Mouse (Mus musculus): ENCODE measurements around the gene Pdcd5. TPM values are rescaled to one million over a fixed set of nuclear protein-coding genes. Genes with fewer than 3 reads are reported as not detected.

Gene Pdcd5
- 10 to 100 TPM in 24 of 26 experiments, 1 to 10 TPM in 2; 3.7 to 67.8 (median 37.7) TPM for total RNA-seq (2018; cell fraction: chromatin; rRNA removed)
- 100 to 1,000 TPM in 12 of 26 experiments, 10 to 100 TPM in 14; 66.2 to 137 (median 99.1) TPM for total RNA-seq (2018; cell fraction: cytosol; rRNA removed)
- 10 to 100 TPM in 24 of 26 experiments, 1 to 10 TPM in 2; 3.4 to 57.5 (median 30.3) TPM for total RNA-seq (2018; cell fraction: nucleus; rRNA removed)
- polyA plus RNA-seq (2018), result 78.5 to 143 TPM (median 121 TPM) in 3 replicates

GRCm38 (mm10) chr7:35647101-35647698 is at the start of gene Pdcd5:
Gene Pdcd5, minus strand, starts transcription at chr7:35647521.
- Histone ChIP-seq H3K27ac (no peak within 1 kb of the TSS), H3K36me3 (ENCODE audit: inconsistent target) (peaks cover 10% of the 10 kb centered on the region; the same call in 1 of the 2 replicates), H3K79me2 (ENCODE audit: inconsistent target) (no peaks in the 10 kb centered on the region), H3K4me3 (ENCODE audit: inconsistent target) (peak within 1 kb of the TSS; percentile 41)
- WGBS (ENCODE audit: missing documents), result under 1% methylated on average over 42 of the region's 64 CpGs

GRCm38 (mm10) chr7:35692641-35693040 is 45.3 kb upstream of the Pdcd5 start:
- H3K4me3 ChIP-seq (ENCODE audit: inconsistent target), result no peak overlapping the region
- WGBS (ENCODE audit: missing documents), result 91% methylated on average over 12 of the region's 12 CpGs
- no peak overlapping the region for H3K27ac ChIP-seq
- H3K36me3 ChIP-seq (ENCODE audit: inconsistent target), result no peaks in the 10 kb centered on the region
- H3K79me2 ChIP-seq (ENCODE audit: inconsistent target), result no peaks in the 10 kb centered on the region

GRCm38 (mm10) chr7:35692117-35692516 is 44.8 kb upstream of the Pdcd5 start:
- Histone ChIP-seq H3K36me3 (ENCODE audit: inconsistent target) (no peaks in the 10 kb centered on the region), H3K27ac (no peak overlapping the region), H3K79me2 (ENCODE audit: inconsistent target) (no peaks in the 10 kb centered on the region), H3K4me3 (ENCODE audit: inconsistent target) (no peak overlapping the region)
- WGBS (ENCODE audit: missing documents), result 82% methylated on average over 14 of the region's 14 CpGs

- H3K27ac ChIP-seq, result no peak overlapping the region
- H3K4me3 ChIP-seq (ENCODE audit: inconsistent target), result no peak overlapping the region
- 91% methylated on average over 11 of the region's 11 CpGs for WGBS (ENCODE audit: missing documents)
- H3K36me3 ChIP-seq (ENCODE audit: inconsistent target), result no peaks in the 10 kb centered on the region
- H3K79me2 ChIP-seq (ENCODE audit: inconsistent target), result no peaks in the 10 kb centered on the region
Measured at GRCm38 (mm10) chr7:35688781-35689349, 41.5 kb upstream of the Pdcd5 start.

- Histone ChIP-seq H3K4me3 (ENCODE audit: inconsistent target) (no peak overlapping the region), H3K79me2 (ENCODE audit: inconsistent target) (no peaks in the 10 kb centered on the region), H3K36me3 (ENCODE audit: inconsistent target) (no peaks in the 10 kb centered on the region), H3K27ac (no peak overlapping the region)
- 96% methylated on average over 9 of the region's 9 CpGs for WGBS (ENCODE audit: missing documents)
Measured at GRCm38 (mm10) chr7:35688276-35688675, 41.0 kb upstream of the Pdcd5 start.

GRCm38 (mm10) chr7:35687229-35687628 is 39.9 kb upstream of the Pdcd5 start:
- H3K27ac ChIP-seq, result no peak overlapping the region
- no peaks in the 10 kb centered on the region for H3K79me2 ChIP-seq (ENCODE audit: inconsistent target)
- H3K4me3 ChIP-seq (ENCODE audit: inconsistent target), result no peak overlapping the region
- 62% methylated on average over 10 of the region's 10 CpGs for WGBS (ENCODE audit: missing documents)
- H3K36me3 ChIP-seq (ENCODE audit: inconsistent target), result no peaks in the 10 kb centered on the region

- 40% methylated on average over 13 of the region's 13 CpGs for WGBS (ENCODE audit: missing documents)
- Histone ChIP-seq H3K27ac (no peak overlapping the region), H3K4me3 (ENCODE audit: inconsistent target) (no peak overlapping the region)
Measured at GRCm38 (mm10) chr7:35686756-35687155, 39.4 kb upstream of the Pdcd5 start.

GRCm38 (mm10) chr7:35686216-35686615 is 38.9 kb upstream of the Pdcd5 start:
- Histone ChIP-seq H3K4me3 (ENCODE audit: inconsistent target) (no peak overlapping the region), H3K79me2 (ENCODE audit: inconsistent target) (no peaks in the 10 kb centered on the region), H3K27ac (no peak overlapping the region), H3K36me3 (ENCODE audit: inconsistent target) (no peaks in the 10 kb centered on the region)
- WGBS (ENCODE audit: missing documents), result 92% methylated on average over 11 of the region's 11 CpGs

More at GRCm38 (mm10) chr7:35686756-35687155, 39.4 kb upstream of the Pdcd5 start:
- Histone ChIP-seq H3K36me3 (ENCODE audit: inconsistent target) (no peaks in the 10 kb centered on the region), H3K79me2 (ENCODE audit: inconsistent target) (no peaks in the 10 kb centered on the region)

GRCm38 (mm10) chr7:35683409-35684122 is 36.2 kb upstream of the Pdcd5 start:
- Histone ChIP-seq H3K79me2 (ENCODE audit: inconsistent target) (no peaks in the 10 kb centered on the region), H3K4me3 (ENCODE audit: inconsistent target) (no peak overlapping the region), H3K27ac (no peak overlapping the region), H3K36me3 (ENCODE audit: inconsistent target) (no peaks in the 10 kb centered on the region)
- 82% methylated on average over 6 of the region's 6 CpGs for WGBS (ENCODE audit: missing documents)

- Histone ChIP-seq H3K79me2 (ENCODE audit: inconsistent target) (no peaks in the 10 kb centered on the region), H3K4me3 (ENCODE audit: inconsistent target) (no peak overlapping the region), H3K27ac (no peak overlapping the region), H3K36me3 (ENCODE audit: inconsistent target) (no peaks in the 10 kb centered on the region)
- WGBS (ENCODE audit: missing documents), result 86% methylated on average over 3 of the region's 3 CpGs
Measured at GRCm38 (mm10) chr7:35681559-35681958, 34.2 kb upstream of the Pdcd5 start.

GRCm38 (mm10) chr7:35678976-35679375 is 31.7 kb upstream of the Pdcd5 start:
- no peaks in the 10 kb centered on the region for H3K36me3 ChIP-seq (ENCODE audit: inconsistent target)
- 83% methylated on average over 4 of the region's 4 CpGs for WGBS (ENCODE audit: missing documents)
- no peak overlapping the region for H3K27ac ChIP-seq
- H3K4me3 ChIP-seq (ENCODE audit: inconsistent target), result no peak overlapping the region
- no peaks in the 10 kb centered on the region for H3K79me2 ChIP-seq (ENCODE audit: inconsistent target)

- 82% methylated on average over 18 of the region's 18 CpGs for WGBS (ENCODE audit: missing documents)
- H3K4me3 ChIP-seq (ENCODE audit: inconsistent target), result no peak overlapping the region
- no peaks in the 10 kb centered on the region for H3K36me3 ChIP-seq (ENCODE audit: inconsistent target)
- H3K79me2 ChIP-seq (ENCODE audit: inconsistent target), result no peaks in the 10 kb centered on the region
- H3K27ac ChIP-seq, result no peak overlapping the region
Measured at GRCm38 (mm10) chr7:35668066-35669041, 21.0 kb upstream of the Pdcd5 start.

GRCm38 (mm10) chr7:35663790-35664376 is 16.6 kb upstream of the Pdcd5 start:
- no peak overlapping the region for H3K4me3 ChIP-seq (ENCODE audit: inconsistent target)
- H3K79me2 ChIP-seq (ENCODE audit: inconsistent target), result no peaks in the 10 kb centered on the region
- 91% methylated on average over 16 of the region's 16 CpGs for WGBS (ENCODE audit: missing documents)
- H3K36me3 ChIP-seq (ENCODE audit: inconsistent target), result no peaks in the 10 kb centered on the region
- no peak overlapping the region for H3K27ac ChIP-seq

GRCm38 (mm10) chr7:35659173-35659572 is 11.9 kb upstream of the Pdcd5 start:
- no peak overlapping the region for H3K4me3 ChIP-seq (ENCODE audit: inconsistent target)
- H3K79me2 ChIP-seq (ENCODE audit: inconsistent target), result no peaks in the 10 kb centered on the region
- WGBS (ENCODE audit: missing documents), result 63% methylated on average over 3 of the region's 3 CpGs
- no peaks in the 10 kb centered on the region for H3K36me3 ChIP-seq (ENCODE audit: inconsistent target)
- no peak overlapping the region for H3K27ac ChIP-seq
